Mouse (Mus musculus) limb, embryonic 11.5 days (tissue): ENCODE data around the gene Hilpda. TPM values are rescaled to one million over a fixed set of nuclear protein-coding genes. Genes with fewer than 3 reads are reported as not detected.

Source experiments
- ATAC-seq: fragments of 200-750 bp; cut with Nextera tagmentation; 2 replicates; pipeline ENCODE4 v1.8.0; 2017; ENCODE audit warnings: low read depth; ENCODE audit not compliant: insufficient number of reproducible peaks, low FRiP score, low TSS enrichment
- DNase-seq: peaks from one replicate; pipeline ENCODE4 v3.0.0-alpha.2; 2015; ENCODE audit warnings: low spot score
- H3K27ac ChIP-seq: fragments of 300-500 bp; sonication (generic); replicated peaks from 2 replicates; pipeline ENCODE4 v1.5.1; 2014; ENCODE audit warnings: low read depth, mild to moderate bottlenecking, low read length
- H3K27me3 ChIP-seq: fragments of 300-500 bp; sonication (generic); 2 replicates; pipeline ENCODE4 v1.6.1; 2014; ENCODE audit warnings: mild to moderate bottlenecking, low read length, mixed read lengths; ENCODE audit not compliant: control insufficient read depth, insufficient read depth
- H3K36me3 ChIP-seq: fragments of 300-500 bp; sonication (generic); 2 replicates; pipeline ENCODE4 v1.6.1; 2014; ENCODE audit warnings: mild to moderate bottlenecking, low read length, moderate library complexity, mixed read lengths; ENCODE audit not compliant: control insufficient read depth, insufficient read depth
- H3K4me1 ChIP-seq: fragments of 300-500 bp; sonication (generic); 2 replicates; pipeline ENCODE4 v1.6.1; 2014; ENCODE audit warnings: low read length, mixed read lengths; ENCODE audit not compliant: control insufficient read depth, insufficient read depth
- H3K4me2 ChIP-seq: fragments of 300-500 bp; sonication (generic); 2 replicates; pipeline ENCODE4 v1.6.1; 2014; ENCODE audit warnings: low read depth, mild to moderate bottlenecking, moderate library complexity; ENCODE audit not compliant: severe bottlenecking
- H3K4me3 ChIP-seq: fragments of 300-500 bp; sonication (generic); 2 replicates; pipeline ENCODE4 v1.5.1; 2014; ENCODE audit warnings: low read depth, low read length
- H3K9ac ChIP-seq: fragments of 300-500 bp; sonication (generic); 2 replicates; pipeline ENCODE4 v1.6.1; 2014; ENCODE audit warnings: mild to moderate bottlenecking, low read length
- H3K9me3 ChIP-seq: fragments of 300-500 bp; sonication (generic); 2 replicates; pipeline ENCODE4 v1.6.1; 2016; ENCODE audit warnings: low read length; ENCODE audit not compliant: control insufficient read depth
- WGBS: fragments of 180-500 bp; shearing (Covaris S2); extraction: QIAGEN DNeasy Blood & Tissue Kit; methylation state at CpG from one replicate; pipeline ENCODE4 v1.1.7; 2014; 5-methylcytosine and 5-hydroxymethylcytosine counted together
- polyA plus RNA-seq: library from polyadenylated mRNA; unstranded; fragments of >200 nt; fragmentation: Nextera tagmentation; extraction: Ambion mirVana; gene quantifications from 2 replicates; pipeline ENCODE4 v1.2.1, GENCODE M21; 2014

Gene Hilpda
- polyA plus RNA-seq, 1 experiment from 2014 or later: 43.0 TPM

DNA sequence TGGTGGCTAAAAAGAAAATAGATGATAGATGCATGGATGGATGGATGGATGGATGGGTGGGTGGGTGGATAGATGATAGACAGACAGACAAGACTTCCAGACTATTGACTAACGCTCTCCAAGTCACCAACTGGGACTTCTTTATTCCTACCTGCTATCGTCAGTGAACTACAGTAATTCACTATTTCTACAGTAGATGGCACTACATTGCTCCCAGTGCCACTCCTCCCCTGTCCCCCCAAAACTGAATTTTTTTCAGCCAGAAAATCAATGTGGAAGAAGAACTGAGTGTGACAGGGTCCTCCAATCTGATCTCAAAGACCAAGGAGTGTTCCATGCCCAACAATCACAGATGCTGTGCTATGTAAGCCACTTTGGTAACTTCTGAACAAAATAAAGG, 30.6 kb upstream of the Hilpda start:
- DNase-seq (no peak), ATAC-seq (no peak)
- Histone ChIP-seq H3K4me1 (no peaks in the 10 kb centered on the region), H3K27me3 (no peaks in the 10 kb centered on the region), H3K4me3 (no peak overlapping the region), H3K9me3 (no peaks in the 10 kb centered on the region), H3K27ac (no peak overlapping the region), H3K4me2 (no peak overlapping the region), H3K36me3 (no peaks in the 10 kb centered on the region), H3K9ac (no peak overlapping the region)
- 53% methylated on average over 2 of the region's 2 CpGs for WGBS

DNA sequence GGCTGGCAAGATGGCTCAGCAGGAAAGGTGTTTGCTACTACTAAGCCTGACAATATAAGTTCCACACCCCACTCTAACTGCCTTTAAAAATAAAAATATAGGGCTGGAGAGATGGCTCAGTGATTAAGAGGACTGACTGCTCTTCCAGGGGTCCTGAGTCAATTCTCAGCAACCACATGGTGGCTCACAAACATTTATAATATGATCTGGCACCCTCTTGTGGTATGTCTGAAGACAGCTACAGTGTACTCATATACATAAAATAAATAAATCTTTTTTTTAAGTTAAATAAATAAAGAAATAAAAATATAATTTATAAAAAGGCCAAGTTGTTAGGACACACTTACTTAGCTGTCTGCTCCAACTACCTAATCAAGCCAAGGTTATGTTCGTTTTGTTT, 30.0 kb upstream of the Hilpda start:
- Histone ChIP-seq H3K9ac (no peak overlapping the region), H3K36me3 (no peaks in the 10 kb centered on the region), H3K27me3 (no peaks in the 10 kb centered on the region), H3K4me2 (no peak overlapping the region), H3K27ac (no peak overlapping the region), H3K4me1 (no peaks in the 10 kb centered on the region), H3K9me3 (no peaks in the 10 kb centered on the region), H3K4me3 (no peak overlapping the region)
- 50% methylated on average over 1 of the region's 1 CpGs for WGBS
- no peak for DNase-seq
- ATAC-seq: no peak

DNA sequence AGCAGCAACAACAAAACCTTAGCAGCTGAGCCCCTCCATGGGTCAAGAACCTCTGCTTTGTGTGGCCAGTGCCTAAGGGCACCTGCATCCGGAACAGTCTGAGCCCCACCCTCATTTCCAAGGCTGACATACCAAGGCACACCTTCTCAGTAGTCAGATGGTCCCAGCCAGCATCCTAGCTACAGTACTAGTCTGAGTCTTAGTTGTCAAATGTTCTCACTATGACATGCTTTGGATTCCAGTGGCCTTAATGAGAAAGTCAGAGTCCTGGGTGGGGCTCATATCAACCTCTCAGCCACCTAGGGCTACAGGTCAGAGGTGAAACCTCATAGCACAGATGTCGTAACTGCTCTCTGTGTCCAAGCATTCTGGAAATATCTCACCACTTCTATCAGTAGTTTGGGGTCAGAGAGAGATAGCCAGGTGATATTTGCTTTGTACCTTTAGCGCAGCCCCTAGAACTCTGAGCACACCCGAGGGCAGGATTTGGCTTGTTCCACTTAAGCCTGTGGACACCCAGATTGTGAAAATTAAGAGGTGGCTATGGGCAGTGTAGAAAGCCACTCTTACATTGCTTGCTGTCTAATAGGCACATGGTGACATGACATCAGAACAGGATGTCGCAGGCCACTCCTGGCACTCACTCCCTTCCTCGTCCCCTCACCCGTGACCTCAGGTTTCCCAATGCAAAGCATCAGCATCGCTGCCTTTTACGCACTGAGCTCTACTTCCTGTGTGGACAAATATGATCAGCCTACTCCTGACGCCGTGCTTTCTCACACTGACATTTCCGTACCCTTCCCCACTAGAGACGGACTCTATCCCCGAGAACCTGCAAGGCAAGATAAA, 26.8 kb upstream of the Hilpda start:
- Histone ChIP-seq H3K27me3 (no peaks in the 10 kb centered on the region), H3K36me3 (no peaks in the 10 kb centered on the region), H3K4me2 (no peak overlapping the region), H3K4me1 (no peaks in the 10 kb centered on the region), H3K9me3 (no peaks in the 10 kb centered on the region), H3K9ac (no peak overlapping the region), H3K27ac (no peak overlapping the region), H3K4me3 (no peak overlapping the region)
- ATAC-seq: no peak
- 73% methylated on average over 14 of the region's 14 CpGs for WGBS
- no peak for DNase-seq

DNA sequence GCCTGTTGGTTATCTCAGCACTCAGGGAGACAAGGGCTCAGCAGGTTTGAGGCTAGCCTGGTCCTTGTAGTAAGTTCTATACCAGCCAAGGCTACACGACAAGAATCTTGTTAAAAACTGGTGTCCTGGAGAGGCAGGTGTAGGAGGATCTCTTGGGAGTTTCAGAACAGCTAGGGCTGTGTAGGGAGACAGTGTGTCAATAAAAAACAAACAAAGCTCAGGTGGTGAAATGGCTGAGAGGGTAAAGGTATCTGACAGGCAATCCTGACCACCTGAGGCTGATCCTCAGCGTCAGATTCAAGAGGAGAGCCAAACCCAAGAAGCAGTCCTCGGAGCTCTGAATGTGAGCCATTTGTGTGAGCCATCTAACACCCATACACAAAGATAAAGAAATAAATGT, 26.1 kb upstream of the Hilpda start:
- Histone ChIP-seq H3K4me3 (no peak overlapping the region), H3K4me1 (no peaks in the 10 kb centered on the region), H3K36me3 (no peaks in the 10 kb centered on the region), H3K9ac (no peak overlapping the region), H3K4me2 (no peak overlapping the region), H3K9me3 (no peaks in the 10 kb centered on the region), H3K27me3 (no peaks in the 10 kb centered on the region), H3K27ac (no peak overlapping the region)
- no peak for DNase-seq
- WGBS: 80% methylated on average over 3 of the region's 3 CpGs
- ATAC-seq: no peak

GRCm38 (mm10) chr6:29246585-29246984, 25.7 kb upstream of the Hilpda start:
- WGBS: 59% methylated on average over 5 of the region's 5 CpGs
- no peak for ATAC-seq
- no peak overlapping the region for H3K4me2 ChIP-seq

GRCm38 (mm10) chr6:29247072-29247471, 25.2 kb upstream of the Hilpda start:
- Histone ChIP-seq H3K9ac (no peak overlapping the region), H3K4me3 (no peak overlapping the region), H3K27me3 (no peaks in the 10 kb centered on the region), H3K9me3 (no peaks in the 10 kb centered on the region), H3K27ac (no peak overlapping the region), H3K4me1 (no peaks in the 10 kb centered on the region), H3K36me3 (no peaks in the 10 kb centered on the region), H3K4me2 (no peak overlapping the region)
- DNase-seq (no peak), ATAC-seq (no peak)
- 48% methylated on average over 4 of the region's 4 CpGs for WGBS

More at GRCm38 (mm10) chr6:29246585-29246984, 25.7 kb upstream of the Hilpda start:
- no peaks in the 10 kb centered on the region for H3K9me3 ChIP-seq
- no peak overlapping the region for H3K9ac ChIP-seq
- no peak for DNase-seq
- no peak overlapping the region for H3K4me3 ChIP-seq
- H3K27ac ChIP-seq: no peak overlapping the region
- H3K4me1 ChIP-seq: no peaks in the 10 kb centered on the region
- H3K27me3 ChIP-seq: no peaks in the 10 kb centered on the region
- H3K36me3 ChIP-seq: no peaks in the 10 kb centered on the region

- DNase-seq (no peak), ATAC-seq (no peak)
- Histone ChIP-seq H3K4me3 (no peak overlapping the region), H3K27ac (no peak overlapping the region), H3K4me1 (peaks cover 3% of the 10 kb centered on the region), H3K9me3 (no peaks in the 10 kb centered on the region), H3K9ac (no peak overlapping the region), H3K4me2 (no peak overlapping the region), H3K36me3 (no peaks in the 10 kb centered on the region), H3K27me3 (no peaks in the 10 kb centered on the region)
- 94% methylated on average over 1 of the region's 1 CpGs for WGBS
Observed at GRCm38 (mm10) chr6:29259418-29259817, 12.9 kb upstream of the Hilpda start.

DNA sequence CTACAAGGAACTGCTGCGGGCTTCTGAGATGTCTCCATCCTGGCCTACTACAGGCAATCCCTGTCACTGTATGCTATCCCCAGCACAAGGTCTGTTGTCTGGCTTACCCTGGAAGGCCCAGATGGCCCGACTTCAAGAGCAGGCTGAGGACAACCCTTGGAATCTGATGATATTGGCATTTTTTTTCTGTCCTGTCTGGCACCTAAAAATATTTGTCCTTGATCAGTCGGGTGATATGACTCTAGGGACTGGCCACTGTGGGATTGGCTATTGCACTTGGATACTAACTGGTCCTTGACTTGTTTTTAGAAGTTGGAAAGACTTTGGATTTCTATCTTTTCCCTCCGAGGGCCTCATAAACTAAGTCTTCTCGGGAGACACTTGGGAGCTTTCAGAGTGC, 10.5 kb upstream of the Hilpda start:
- Histone ChIP-seq H3K36me3 (no peaks in the 10 kb centered on the region), H3K4me1 (peaks cover under 1% of the 10 kb centered on the region; the same call in 1 of the 2 replicates), H3K9ac (no peak overlapping the region), H3K4me2 (no peak overlapping the region), H3K4me3 (no peak overlapping the region), H3K27ac (no peak overlapping the region), H3K27me3 (no peaks in the 10 kb centered on the region), H3K9me3 (no peaks in the 10 kb centered on the region)
- DNase-seq (no peak), ATAC-seq (no peak)
- 84% methylated on average over 5 of the region's 5 CpGs for WGBS
